15 mouse cellular contexts compared by ENCODE assay signal in the genomic region with DNA sequence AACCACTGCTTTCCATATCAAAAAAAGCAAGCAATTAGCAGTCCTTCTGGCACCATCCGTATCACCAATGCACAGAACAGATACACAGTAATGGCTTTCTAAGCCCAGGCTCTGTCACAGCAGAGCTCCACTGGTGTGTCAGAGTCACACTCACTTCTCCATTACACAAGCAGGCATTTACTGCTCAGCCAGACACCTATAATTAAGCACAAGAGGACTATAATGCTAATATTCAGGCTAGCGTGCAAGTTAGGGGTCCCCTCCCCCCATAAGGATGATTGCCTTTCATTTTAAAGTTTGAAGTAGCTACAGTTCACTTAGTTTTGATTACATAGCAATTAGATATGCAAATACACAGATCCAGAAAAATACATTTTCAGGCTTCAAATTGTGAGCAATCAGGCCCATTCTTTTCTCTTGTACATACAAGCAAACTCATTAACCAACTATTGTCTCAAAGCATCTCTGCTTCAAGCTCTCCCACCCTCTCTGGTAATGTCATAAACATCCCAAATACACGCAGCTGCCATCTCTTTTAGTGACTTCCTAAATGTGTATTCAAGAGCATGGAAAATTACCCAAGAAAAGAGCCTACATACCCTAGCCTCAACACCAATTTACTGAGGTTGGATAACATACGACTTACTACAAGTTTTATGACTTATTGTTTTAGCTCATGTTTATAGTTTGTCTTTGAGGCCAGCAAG.
DNase-seq lines count a peak whose midpoint lies in the region; ATAC-seq and TF ChIP-seq lines count a peak whose summit lies in the region.
"Had no signal": no experiment of that assay in that cellular context is flagged by ENCODE, and none has a peak within 500 bp of the region (broad histone marks: within the 10 kb centered on the region; RNA-seq: fewer than 3 reads in every experiment).

No protein-coding gene starts in this region.

- DNase-seq in frontal cortex, postnatal 36 days (ENCODE audit: low spot score in 2 of 2), result no peak
- DNase-seq in hindbrain, postnatal 0 days (ENCODE audit: low spot score), result no peak
- DNase-seq in retina, postnatal 1 day, result peak; percentile 5
- DNase-seq in retina, embryonic 14.5 days (ENCODE audit: low spot score), result no peak
- DNase-seq in cerebellum, postnatal 14 days, result no peak
- DNase-seq: cerebellum, adult 18-20 months; heart, postnatal 4 days; liver, embryonic 13.5 days; spleen, adult 18-20 months; thymus, adult 2 months had no signal

- H3K27ac ChIP-seq in hindbrain, embryonic 15.5 days (replicated peaks), result peak overlapping the region; percentile 5; the same call in 1 of the 2 replicates
- no peak overlapping the region for H3K27ac ChIP-seq in hindbrain, postnatal 0 days
- H3K27ac ChIP-seq in neural tube, embryonic 15.5 days (replicated peaks), result 0 out of 2 replicates have a peak overlapping the region, but pooled peaks have one; percentile 28
- H3K27ac ChIP-seq: liver, embryonic 13.5 days had no signal

- no peak overlapping the region for H3K4me3 ChIP-seq in hindbrain, embryonic 15.5 days
- H3K4me3 ChIP-seq in hindbrain, postnatal 0 days (ENCODE audit: low read length), result no peak overlapping the region
- no peak overlapping the region for H3K4me3 ChIP-seq in neural tube, embryonic 15.5 days (replicated peaks)
- H3K4me3 ChIP-seq: erythroblast, embryonic 14.5 days; liver, embryonic 13.5 days had no signal

- peak; percentile 31; the same call in 1 of the 2 replicates for ATAC-seq in frontal cortex, adult (ENCODE audit: low TSS enrichment)
- no peak for ATAC-seq in hindbrain, embryonic 15.5 days (ENCODE audit: low FRiP score, low read depth)
- ATAC-seq in hindbrain, postnatal 0 days, result no peak
- peak; percentile 38; the same call in 1 of the 2 replicates for ATAC-seq in neural tube, embryonic 15.5 days (ENCODE audit: low FRiP score)
- ATAC-seq: intestine, postnatal 0 days had no signal

- H3K36me3 ChIP-seq in hindbrain, embryonic 15.5 days, result no peaks in the 10 kb centered on the region
- no peaks in the 10 kb centered on the region for H3K36me3 ChIP-seq in hindbrain, postnatal 0 days (ENCODE audit: insufficient read depth, low read length)
- no peaks in the 10 kb centered on the region for H3K36me3 ChIP-seq in neural tube, embryonic 15.5 days
- H3K36me3 ChIP-seq: liver, embryonic 13.5 days had no signal

- H3K9ac ChIP-seq in hindbrain, embryonic 15.5 days, result no peak overlapping the region
- H3K9ac ChIP-seq in hindbrain, postnatal 0 days (replicated peaks; ENCODE audit: low read length), result no peak overlapping the region
- H3K9ac ChIP-seq in neural tube, embryonic 15.5 days (replicated peaks), result no peak overlapping the region
- H3K9ac ChIP-seq: liver, embryonic 13.5 days had no signal

- no peaks in the 10 kb centered on the region for H3K9me3 ChIP-seq in hindbrain, embryonic 15.5 days
- H3K9me3 ChIP-seq in hindbrain, postnatal 0 days (ENCODE audit: low read length), result no peaks in the 10 kb centered on the region
- no peaks in the 10 kb centered on the region for H3K9me3 ChIP-seq in neural tube, embryonic 15.5 days (replicated peaks)
- H3K9me3 ChIP-seq: liver, embryonic 13.5 days had no signal

- H3K4me2 ChIP-seq in hindbrain, embryonic 15.5 days, result no peak overlapping the region
- no peak overlapping the region for H3K4me2 ChIP-seq in hindbrain, postnatal 0 days (ENCODE audit: low read depth, low read length)
- H3K4me2 ChIP-seq in neural tube, embryonic 15.5 days, result no peak overlapping the region
- H3K4me2 ChIP-seq: liver, embryonic 13.5 days had no signal

- 45% methylated on average over 4 of the region's 4 CpGs for WGBS in hindbrain, embryonic 15.5 days
- 43% methylated on average over 4 of the region's 4 CpGs for WGBS in hindbrain, postnatal 0 days
- 17% methylated on average over 4 of the region's 4 CpGs for WGBS in neural tube, embryonic 15.5 days

- peaks cover 14% of the 10 kb centered on the region for H3K4me1 ChIP-seq in hindbrain, embryonic 15.5 days (replicated peaks)
- H3K4me1 ChIP-seq in hindbrain, postnatal 0 days (ENCODE audit: insufficient read depth, low read length), result peaks cover 7% of the 10 kb centered on the region
- peaks cover 16% of the 10 kb centered on the region for H3K4me1 ChIP-seq in neural tube, embryonic 15.5 days

- no peaks in the 10 kb centered on the region for H3K27me3 ChIP-seq in hindbrain, embryonic 15.5 days
- H3K27me3 ChIP-seq in hindbrain, postnatal 0 days (ENCODE audit: insufficient read depth, low read length), result no peaks in the 10 kb centered on the region
- no peaks in the 10 kb centered on the region for H3K27me3 ChIP-seq in neural tube, embryonic 15.5 days (replicated peaks)
- H3K27me3 ChIP-seq: liver, embryonic 13.5 days had no signal

- no peak for TF ChIP-seq CTCF in hindbrain, postnatal 0 days (IDR thresholded peaks at IDR 0.05; ENCODE audit: low read depth)

Comparison
In these comparisons a context has a peak if more than half of its experiments do, and no peak if none do; other contexts are left out.
1. ATAC-seq: peak in frontal cortex, adult (single experiment) and neural tube, embryonic 15.5 days (single experiment); none in hindbrain, embryonic 15.5 days (single experiment) and hindbrain, postnatal 0 days (single experiment).